Comparison of ENCODE assay signal across 8 mouse cellular contexts in genomic region chrX:108834090-108834774, GRCm38 (mm10). TPM values are rescaled to one million over a fixed set of nuclear protein-coding genes. Genes with fewer than 3 reads are reported as not detected.
DNase-seq lines count a peak whose midpoint lies in the region; ATAC-seq and TF ChIP-seq lines count a peak whose summit lies in the region.

TSS of gene Brwd3 (minus strand) at chrX:108834372.

- peak within 1 kb of the TSS; percentile 93 for H3K27ac ChIP-seq in gastrocnemius, adult 2 months

- peak within 1 kb of the TSS; percentile 81 for H3K4me3 ChIP-seq in gastrocnemius, adult 2 months
- peak within 1 kb of the TSS; percentile 95 for H3K4me3 ChIP-seq in megakaryocyte, embryonic 14.5 days (replicated peaks)

- peak; percentile 93 for DNase-seq in ZHBTc4 (ENCODE audit: low read depth, low spot score)
- DNase-seq in gastrocnemius, adult 2 months = peak; percentile 91
- DNase-seq in hindlimb bud, embryonic 11.5 days (ENCODE audit: extremely low spot score, low read depth, low spot score) = peak; percentile 41
- peak; percentile 44 to 86 for DNase-seq in left cerebral cortex, adult 8-10 months (ENCODE audit: low spot score in 2 of 2)
- DNase-seq in right cerebral cortex, postnatal 10 days (ENCODE audit: low spot score in 2 of 2) = peak; percentile 89 to 93
- DNase-seq in urinary bladder, postnatal 25 days (ENCODE audit: low spot score) = peak; percentile 52

- no peaks in the 10 kb centered on the region for H3K4me1 ChIP-seq in megakaryocyte, embryonic 14.5 days

- peak; percentile 54 for TF ChIP-seq CTCF in gastrocnemius, adult 2 months (IDR thresholded peaks at IDR 0.05)

- H3K9me3 ChIP-seq in megakaryocyte, embryonic 14.5 days = no peaks in the 10 kb centered on the region

- H3K27me3 ChIP-seq in megakaryocyte, embryonic 14.5 days (replicated peaks) = no peaks in the 10 kb centered on the region

- peaks cover 9% of the 10 kb centered on the region for H3K36me3 ChIP-seq in megakaryocyte, embryonic 14.5 days (replicated peaks; ENCODE audit: low read length)

- intact Hi-C loops in gastrocnemius, adult 2 months (cut with DNase I) = loop anchor here (10.0 kb wide), 1 partner anchor 261 kb away; the partner anchor contains the start of gene Sh3bgrl

- ATAC-seq in common myeloid progenitor, adult 5-6 weeks (replicated peaks; ENCODE audit: low read depth, poor library complexity, severe bottlenecking) = peak; percentile 90

RNA-seq across cellular contexts. Expression of gene Brwd3, which starts in this region (rescaled TPM):
- total RNA-seq in common myeloid progenitor, adult 5-6 weeks (2017) = 10.8 and 11.2 TPM in 2 replicates
- total RNA-seq in gastrocnemius, adult 2 months (2021) = 1 to 10 TPM; 3.3 to 3.6 TPM
- total RNA-seq in left cerebral cortex, adult 8-10 months (2022) = 10 to 100 TPM in 3 of 4 experiments, 1 to 10 TPM in 1; 10.0 to 11.5 (median 10.9) TPM
- 0.38 and 0.46 TPM in 2 replicates for polyA plus RNA-seq in megakaryocyte, embryonic 14.5 days (2012; ENCODE audit: insufficient read depth, low replicate concordance)

Comparison
In these comparisons a context has a peak if more than half of its experiments do, and no peak if none do; other contexts are left out.
1. Peak in every context shown above with its lines: DNase-seq, ATAC-seq, H3K4me3 ChIP-seq and H3K27ac ChIP-seq.
2. DNase-seq: peak in every context shown above with its lines; median percentile 93 in ZHBTc4; 91 in gastrocnemius, adult 2 months; 91 in right cerebral cortex, postnatal 10 days; 65 in left cerebral cortex, adult 8-10 months; 52 in urinary bladder, postnatal 25 days; 41 in hindlimb bud, embryonic 11.5 days.